Mouse (Mus musculus) kidney, embryonic 15.5 days (tissue): ENCODE measurements at regions not wholly inside any gene's neighbourhood (a gene's known extent, or its start where the extent isn't known, plus 50 kb on each side); places are given as distances from the start of the nearest gene placed in this dataset.

Source experiments
- ATAC-seq: fragments of 200-750 bp; cut with Nextera tagmentation; replicated peaks from 2 replicates; pipeline ENCODE4 v1.8.0; 2017; ENCODE audit warnings: moderate TSS enrichment; ENCODE audit not compliant: low FRiP score
- H3K27ac ChIP-seq: fragments of 300-500 bp; sonication (generic); 2 replicates; pipeline ENCODE4 v1.5.1; 2015; ENCODE audit warnings: mild to moderate bottlenecking, inconsistent platforms
- H3K27me3 ChIP-seq: fragments of 300-500 bp; sonication (generic); 2 replicates; pipeline ENCODE4 v1.6.1; 2015; ENCODE audit warnings: inconsistent platforms
- H3K36me3 ChIP-seq: fragments of 300-500 bp; sonication (generic); 2 replicates; pipeline ENCODE4 v1.6.1; 2015; ENCODE audit warnings: inconsistent platforms
- H3K4me1 ChIP-seq: fragments of 300-500 bp; sonication (generic); 2 replicates; pipeline ENCODE4 v1.6.1; 2015; ENCODE audit warnings: inconsistent platforms
- H3K4me2 ChIP-seq: fragments of 300-500 bp; sonication (generic); 2 replicates; pipeline ENCODE4 v1.6.1; 2015; ENCODE audit warnings: moderate library complexity, mild to moderate bottlenecking, inconsistent platforms
- H3K4me3 ChIP-seq: fragments of 300-500 bp; sonication (generic); replicated peaks from 2 replicates; pipeline ENCODE4 v1.5.1; 2015; ENCODE audit warnings: mild to moderate bottlenecking, inconsistent platforms
- H3K9ac ChIP-seq: fragments of 300-500 bp; sonication (generic); 2 replicates; pipeline ENCODE4 v1.6.1; 2015; ENCODE audit warnings: mild to moderate bottlenecking, inconsistent platforms
- H3K9me3 ChIP-seq: fragments of 300-500 bp; sonication (generic); replicated peaks from 2 replicates; pipeline ENCODE4 v1.6.1; 2016; ENCODE audit warnings: inconsistent platforms
- WGBS: fragments of 180-500 bp; shearing (Covaris S2); methylation state at CpG from one replicate; pipeline ENCODE4 v1.1.7; 2015; ENCODE audit warnings: mixed read lengths; 5-methylcytosine and 5-hydroxymethylcytosine counted together

DNA sequence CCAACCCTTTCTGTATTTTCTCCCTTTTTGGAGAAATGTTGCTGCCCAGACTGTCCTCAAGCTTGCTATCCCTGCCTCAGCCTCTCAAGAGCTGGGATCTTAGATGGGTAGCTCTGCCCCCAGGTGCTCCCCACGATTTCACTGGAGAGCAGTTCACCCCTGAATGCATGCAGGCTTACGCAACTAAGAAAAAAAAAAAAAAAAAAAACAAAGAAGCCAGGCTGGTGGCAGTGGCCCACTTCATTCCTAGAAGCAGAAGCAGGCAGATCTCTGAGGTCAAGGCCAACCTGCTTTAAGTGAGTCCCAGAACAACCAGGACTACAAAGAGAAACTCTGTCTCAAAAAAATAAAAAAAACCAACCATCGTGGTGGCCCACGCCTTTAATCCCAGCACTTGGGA is 51.2 kb upstream of the Fbxo11 start:
- Histone ChIP-seq H3K27me3 (no peaks in the 10 kb centered on the region), H3K36me3 (no peaks in the 10 kb centered on the region), H3K4me3 (no peak overlapping the region), H3K4me2 (no peak overlapping the region), H3K9me3 (no peaks in the 10 kb centered on the region), H3K27ac (no peak overlapping the region), H3K4me1 (0 out of 2 replicates have a peak, but pooled peaks cover 3% of the 10 kb centered on the region), H3K9ac (no peak overlapping the region)
- no peak for ATAC-seq
- WGBS = 95% methylated on average over 4 of the region's 4 CpGs

DNA sequence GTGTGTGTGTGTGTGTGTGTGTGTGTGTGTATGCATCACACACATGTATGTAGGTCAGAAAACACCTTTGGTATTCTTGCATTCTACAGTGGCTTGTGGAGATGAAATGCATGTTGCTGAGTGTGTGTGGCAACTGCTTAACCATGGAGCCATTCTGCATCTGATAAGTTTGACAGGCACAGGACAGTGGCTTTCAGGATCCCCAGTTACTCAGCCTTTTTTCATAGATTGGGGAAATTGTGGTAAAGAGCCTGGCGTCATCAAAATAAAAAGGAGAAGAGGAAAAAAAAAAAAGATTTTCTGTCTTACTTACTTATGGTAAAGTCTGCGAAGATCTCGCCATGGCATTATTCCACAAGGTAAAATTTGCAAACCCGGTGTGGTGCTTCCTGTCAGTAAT is 53.6 kb upstream of the Fbxo11 start:
- ATAC-seq = no peak
- Histone ChIP-seq H3K27ac (no peak overlapping the region), H3K4me3 (no peak overlapping the region), H3K27me3 (no peaks in the 10 kb centered on the region), H3K4me1 (no peaks in the 10 kb centered on the region), H3K9ac (no peak overlapping the region), H3K36me3 (no peaks in the 10 kb centered on the region), H3K4me2 (no peak overlapping the region), H3K9me3 (no peaks in the 10 kb centered on the region)
- WGBS = 91% methylated on average over 4 of the region's 4 CpGs

DNA sequence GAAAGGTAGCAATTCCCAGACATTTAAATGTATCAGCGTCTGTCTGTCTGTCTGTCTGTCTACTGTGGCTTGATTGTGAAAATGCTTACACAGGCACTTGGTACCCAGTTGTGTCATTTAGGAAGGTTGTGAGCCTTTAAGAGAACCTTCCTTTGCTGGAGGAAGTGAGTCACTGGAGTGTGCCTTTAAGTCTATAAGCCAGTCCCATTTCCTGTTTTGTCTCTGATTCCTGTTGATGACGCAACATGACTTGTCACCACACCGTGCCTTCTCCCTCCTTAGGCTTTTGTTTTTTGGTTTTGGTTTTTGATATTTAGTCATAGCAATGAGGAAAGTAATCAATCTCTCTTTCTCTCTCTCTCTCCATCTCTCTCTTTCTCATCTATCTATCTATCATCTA is 58.6 kb upstream of the Fbxo11 start:
- no peak overlapping the region for H3K4me3 ChIP-seq
- H3K4me2 ChIP-seq = no peak overlapping the region
- no peak for ATAC-seq
- no peak overlapping the region for H3K27ac ChIP-seq
- H3K36me3 ChIP-seq = no peaks in the 10 kb centered on the region
- no peaks in the 10 kb centered on the region for H3K9me3 ChIP-seq
- 92% methylated on average over 3 of the region's 3 CpGs for WGBS
- H3K9ac ChIP-seq = no peak overlapping the region
- no peaks in the 10 kb centered on the region for H3K27me3 ChIP-seq
- H3K4me1 ChIP-seq = no peaks in the 10 kb centered on the region

DNA sequence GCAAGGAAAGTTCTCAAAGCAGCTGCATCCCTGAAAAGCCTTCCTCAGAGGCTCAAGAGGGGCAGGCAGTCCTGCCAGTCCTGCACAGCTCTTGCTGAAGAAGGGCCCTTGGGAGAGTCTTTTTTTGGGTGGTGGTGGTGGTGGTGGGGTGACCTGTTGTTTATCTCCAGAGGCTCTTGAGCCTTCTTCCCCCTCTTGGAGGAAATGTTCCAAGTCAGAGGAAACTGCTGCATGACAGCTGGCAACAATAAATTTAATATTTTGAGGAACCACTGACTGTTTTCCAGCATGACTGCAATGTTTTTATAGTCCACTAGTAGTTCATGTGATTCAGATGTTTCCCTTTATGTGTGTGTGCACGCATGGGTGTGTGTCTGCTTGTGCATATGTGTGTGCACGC is 62.0 kb upstream of the Fbxo11 start:
- ATAC-seq = no peak
- Histone ChIP-seq H3K4me2 (no peak overlapping the region), H3K9me3 (no peaks in the 10 kb centered on the region), H3K4me1 (no peaks in the 10 kb centered on the region), H3K4me3 (no peak overlapping the region), H3K9ac (no peak overlapping the region), H3K36me3 (no peaks in the 10 kb centered on the region), H3K27ac (no peak overlapping the region), H3K27me3 (no peaks in the 10 kb centered on the region)
- 82% methylated on average over 2 of the region's 2 CpGs for WGBS

DNA sequence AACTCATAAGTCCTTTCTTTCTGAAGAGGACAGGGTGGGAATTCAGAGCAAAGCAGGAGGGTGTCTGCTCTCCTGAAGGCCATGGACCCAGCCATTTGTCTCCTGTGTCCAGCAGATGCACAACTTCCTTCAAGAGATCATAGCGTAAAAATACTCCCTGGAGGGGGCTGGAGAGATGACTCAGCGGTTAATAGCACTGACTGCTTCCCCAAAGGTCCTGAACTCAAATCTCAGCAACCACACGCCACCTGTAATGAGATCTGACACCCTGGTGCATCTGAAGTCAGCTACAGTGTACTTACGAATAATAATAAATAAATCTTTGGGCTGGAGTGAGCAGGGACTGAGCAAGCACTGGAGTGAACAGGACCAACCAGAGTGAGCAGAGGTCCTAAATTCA is 66.2 kb upstream of the Fbxo11 start:
- no peak for ATAC-seq
- Histone ChIP-seq H3K4me3 (no peak overlapping the region), H3K9me3 (no peaks in the 10 kb centered on the region), H3K4me1 (no peaks in the 10 kb centered on the region), H3K9ac (no peak overlapping the region), H3K27me3 (no peaks in the 10 kb centered on the region), H3K27ac (no peak overlapping the region), H3K36me3 (no peaks in the 10 kb centered on the region), H3K4me2 (no peak overlapping the region)
- WGBS = 29% methylated on average over 4 of the region's 4 CpGs

DNA sequence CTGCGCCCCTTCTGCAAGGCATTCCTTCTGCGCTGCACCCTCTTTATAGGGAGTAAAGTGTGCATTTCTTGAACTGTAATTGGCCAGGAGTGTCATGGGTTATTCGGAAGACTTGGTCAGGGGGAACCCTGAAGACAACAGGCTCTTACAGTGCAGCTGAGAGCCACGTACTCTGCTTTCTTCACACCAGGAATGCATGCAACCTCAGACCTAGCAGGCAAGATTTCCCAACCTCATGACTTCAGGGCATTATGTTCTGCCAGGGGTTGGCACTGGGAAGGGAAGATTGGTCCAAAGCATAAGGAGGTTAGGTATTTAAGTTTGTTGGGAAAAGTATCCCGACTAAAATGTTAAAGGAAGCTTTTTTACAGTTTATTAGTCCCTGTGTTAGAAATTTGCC is 66.9 kb upstream of the Fbxo11 start:
- no peaks in the 10 kb centered on the region for H3K27me3 ChIP-seq
- no peaks in the 10 kb centered on the region for H3K36me3 ChIP-seq
- H3K4me3 ChIP-seq = no peak overlapping the region
- H3K4me2 ChIP-seq = no peak overlapping the region
- H3K9me3 ChIP-seq = no peaks in the 10 kb centered on the region
- no peak overlapping the region for H3K9ac ChIP-seq
- H3K27ac ChIP-seq = no peak overlapping the region
- no peak for ATAC-seq
- WGBS = 91% methylated on average over 5 of the region's 5 CpGs
- H3K4me1 ChIP-seq = no peaks in the 10 kb centered on the region

DNA sequence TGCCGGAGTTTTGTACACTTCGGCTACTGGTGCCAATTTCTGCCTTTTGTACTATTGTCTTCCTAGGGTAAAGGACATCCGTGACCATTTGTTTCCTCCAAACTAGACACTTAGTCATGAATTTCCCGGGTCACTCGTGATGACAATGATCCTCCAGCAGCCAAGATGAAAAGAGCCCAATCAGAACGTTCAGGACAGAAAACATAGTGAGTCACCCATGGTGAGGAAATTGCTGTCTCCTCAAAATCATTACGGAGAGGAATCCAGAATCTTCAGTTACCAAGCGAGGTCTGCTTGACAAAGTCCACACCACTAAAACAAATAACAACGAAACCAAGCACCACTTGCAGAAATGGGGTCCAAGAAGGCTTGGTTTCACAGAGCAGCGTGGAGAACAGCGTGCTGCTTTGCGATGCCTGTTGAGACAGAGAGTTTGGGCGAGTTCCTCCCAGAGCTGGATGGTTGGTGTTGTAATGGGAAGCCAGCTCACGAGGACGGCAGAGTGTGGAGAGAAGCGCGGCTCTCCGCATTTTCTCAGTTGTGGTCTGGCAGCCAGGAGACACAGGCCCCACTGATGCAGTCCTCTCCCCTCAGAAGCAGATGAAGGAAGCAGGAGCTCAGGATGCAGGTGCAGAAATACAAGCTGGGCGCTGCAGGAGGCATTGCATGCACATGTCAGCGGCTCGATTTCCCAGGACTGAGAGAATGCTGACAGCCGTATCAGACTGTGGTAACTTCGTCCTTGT is 67.7 kb upstream of the Fbxo11 start:
- Histone ChIP-seq H3K27ac (no peak overlapping the region), H3K4me1 (no peaks in the 10 kb centered on the region), H3K4me3 (no peak overlapping the region), H3K9ac (no peak overlapping the region), H3K27me3 (no peaks in the 10 kb centered on the region), H3K4me2 (no peak overlapping the region), H3K36me3 (no peaks in the 10 kb centered on the region), H3K9me3 (no peaks in the 10 kb centered on the region)
- no peak for ATAC-seq
- 55% methylated on average over 23 of the region's 23 CpGs for WGBS

DNA sequence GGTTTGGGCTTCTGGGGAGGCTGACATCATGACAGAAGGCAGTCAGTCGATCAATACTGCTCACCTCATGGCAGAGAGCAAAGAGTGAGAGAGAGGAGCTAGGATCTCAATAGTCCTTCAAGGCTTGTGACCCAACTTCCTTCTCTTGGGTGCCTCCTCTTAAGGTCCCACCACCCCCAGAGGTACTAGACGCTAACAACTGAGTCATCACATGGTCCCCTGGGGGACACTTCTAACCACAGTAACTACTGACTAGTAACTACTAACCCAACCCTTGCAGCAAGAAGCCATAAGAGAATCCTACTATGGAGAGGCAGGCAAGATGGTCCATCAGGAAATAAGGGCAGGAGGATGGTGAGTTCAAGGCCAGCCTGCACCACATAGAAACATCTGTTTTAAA is 69.5 kb upstream of the Fbxo11 start:
- H3K9me3 ChIP-seq = no peaks in the 10 kb centered on the region
- H3K27me3 ChIP-seq = no peaks in the 10 kb centered on the region
- no peaks in the 10 kb centered on the region for H3K36me3 ChIP-seq
- no peak for ATAC-seq
- no peak overlapping the region for H3K4me2 ChIP-seq
- no peaks in the 10 kb centered on the region for H3K4me1 ChIP-seq
- H3K27ac ChIP-seq = no peak overlapping the region
- H3K9ac ChIP-seq = no peak overlapping the region
- H3K4me3 ChIP-seq = no peak overlapping the region
- WGBS = 95% methylated on average over 2 of the region's 2 CpGs

DNA sequence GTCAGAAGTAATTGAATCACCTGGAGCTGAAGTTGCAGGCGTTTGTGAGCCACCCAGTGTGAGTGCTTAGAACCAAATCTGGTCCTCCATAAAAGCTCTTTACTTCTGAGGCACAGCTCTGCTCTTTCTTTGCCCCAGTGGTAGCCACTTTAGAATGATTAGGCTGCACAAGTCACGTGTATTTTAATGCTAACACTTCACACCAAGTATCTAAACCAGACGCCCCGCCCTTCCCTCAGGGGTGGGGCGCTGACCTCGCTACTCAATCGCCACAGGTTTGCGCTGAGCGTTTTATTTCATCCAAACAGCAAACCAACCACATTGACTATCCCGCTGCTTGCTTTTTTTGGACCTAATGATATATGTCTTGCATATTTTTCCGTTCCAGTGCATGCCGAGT is 76.4 kb upstream of the Fbxo11 start:
- Histone ChIP-seq H3K4me1 (no peaks in the 10 kb centered on the region), H3K4me3 (0 out of 2 replicates have a peak overlapping the region, but pooled peaks have one; percentile 6), H3K27ac (no peak overlapping the region), H3K27me3 (no peaks in the 10 kb centered on the region), H3K9me3 (no peaks in the 10 kb centered on the region), H3K4me2 (peak overlapping the region; percentile 34; the same call in 1 of the 2 replicates), H3K36me3 (no peaks in the 10 kb centered on the region), H3K9ac (no peak overlapping the region)
- WGBS = 41% methylated on average over 12 of the region's 12 CpGs
- ATAC-seq = no peak

DNA sequence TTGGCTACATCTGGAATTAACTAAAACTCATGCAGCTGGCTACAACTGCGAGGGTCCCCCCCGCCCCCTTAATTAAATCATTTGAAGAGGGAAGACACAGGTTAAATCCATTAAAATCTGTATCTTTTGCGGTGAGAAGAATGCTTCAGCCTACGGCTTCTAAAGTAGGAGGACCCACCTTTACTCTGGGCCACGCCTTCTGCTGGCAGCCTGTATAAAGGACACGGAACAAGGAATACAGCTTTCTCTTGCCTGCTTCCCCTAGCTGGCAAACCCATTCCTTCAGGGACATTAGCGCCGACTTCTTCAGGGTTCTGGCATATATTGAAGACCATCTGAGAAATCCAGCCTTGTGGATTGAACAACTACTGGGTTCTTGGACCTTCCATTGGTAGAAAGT is 76.9 kb upstream of the Fbxo11 start:
- no peaks in the 10 kb centered on the region for H3K27me3 ChIP-seq
- H3K36me3 ChIP-seq = no peaks in the 10 kb centered on the region
- peak overlapping the region; percentile 34; the same call in 1 of the 2 replicates for H3K4me2 ChIP-seq
- H3K27ac ChIP-seq = no peak overlapping the region
- H3K4me1 ChIP-seq = no peaks in the 10 kb centered on the region
- no peak for ATAC-seq
- 0 out of 2 replicates have a peak overlapping the region, but pooled peaks have one; percentile 6 for H3K4me3 ChIP-seq
- no peaks in the 10 kb centered on the region for H3K9me3 ChIP-seq
- H3K9ac ChIP-seq = no peak overlapping the region
- WGBS = 53% methylated on average over 8 of the region's 8 CpGs

DNA sequence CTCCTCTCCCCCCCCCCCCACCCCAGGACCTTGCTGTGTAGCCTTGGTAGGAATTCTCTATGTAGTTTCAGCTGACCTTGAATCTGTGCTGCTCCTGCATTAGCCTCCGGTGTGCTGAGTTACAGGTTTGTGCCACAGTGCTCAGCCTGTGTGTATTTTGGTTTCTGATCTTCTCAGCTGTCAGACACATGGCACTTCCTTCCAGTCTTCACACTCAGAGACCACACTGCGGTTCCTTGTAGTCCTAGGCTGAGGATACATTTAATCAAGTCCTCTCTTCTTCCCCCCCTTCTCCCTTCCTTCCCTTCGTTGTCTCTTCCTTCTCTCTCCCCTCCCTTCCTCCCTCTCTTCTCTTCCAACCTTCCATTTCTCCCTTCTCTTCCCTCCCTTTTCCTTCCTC is 77.7 kb upstream of the Fbxo11 start:
- Histone ChIP-seq H3K9ac (no peak overlapping the region), H3K4me2 (no peak overlapping the region), H3K27me3 (no peaks in the 10 kb centered on the region), H3K9me3 (no peaks in the 10 kb centered on the region), H3K27ac (no peak overlapping the region), H3K4me3 (no peak overlapping the region), H3K36me3 (no peaks in the 10 kb centered on the region), H3K4me1 (no peaks in the 10 kb centered on the region)
- ATAC-seq = no peak
- WGBS = 85% methylated on average over 3 of the region's 3 CpGs

DNA sequence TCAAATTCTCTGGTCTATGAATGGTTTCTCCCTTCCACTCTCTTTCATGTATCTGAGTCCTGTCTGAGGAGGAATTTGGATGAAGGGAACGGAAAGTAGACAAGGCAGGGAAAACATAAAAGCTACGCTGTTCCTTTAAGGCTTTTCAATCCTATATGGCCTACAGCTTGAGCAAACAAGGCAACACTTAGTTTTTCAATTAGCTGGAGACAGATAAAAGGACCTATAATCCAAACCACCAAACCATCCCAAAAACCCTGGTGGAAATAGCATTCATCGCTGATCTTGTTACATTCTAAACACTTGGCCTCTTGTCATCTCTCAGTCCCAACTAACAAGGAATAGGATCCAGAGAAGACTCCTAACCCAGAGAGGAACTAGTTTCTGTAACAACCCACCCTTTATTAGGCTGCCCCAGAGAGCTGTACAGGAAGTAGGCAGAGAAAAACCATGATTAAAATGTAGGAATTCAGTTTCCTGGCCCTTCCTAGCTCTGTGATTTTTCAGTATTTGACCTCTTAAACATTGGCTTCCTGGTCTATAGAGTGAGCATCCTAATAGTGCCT is 78.4 kb upstream of the Fbxo11 start:
- no peaks in the 10 kb centered on the region for H3K27me3 ChIP-seq
- H3K9me3 ChIP-seq = no peaks in the 10 kb centered on the region
- ATAC-seq = no peak
- 86% methylated on average over 3 of the region's 3 CpGs for WGBS
- no peaks in the 10 kb centered on the region for H3K4me1 ChIP-seq
- H3K4me3 ChIP-seq = no peak overlapping the region
- no peak overlapping the region for H3K9ac ChIP-seq
- no peak overlapping the region for H3K27ac ChIP-seq
- H3K4me2 ChIP-seq = no peak overlapping the region
- no peaks in the 10 kb centered on the region for H3K36me3 ChIP-seq

DNA sequence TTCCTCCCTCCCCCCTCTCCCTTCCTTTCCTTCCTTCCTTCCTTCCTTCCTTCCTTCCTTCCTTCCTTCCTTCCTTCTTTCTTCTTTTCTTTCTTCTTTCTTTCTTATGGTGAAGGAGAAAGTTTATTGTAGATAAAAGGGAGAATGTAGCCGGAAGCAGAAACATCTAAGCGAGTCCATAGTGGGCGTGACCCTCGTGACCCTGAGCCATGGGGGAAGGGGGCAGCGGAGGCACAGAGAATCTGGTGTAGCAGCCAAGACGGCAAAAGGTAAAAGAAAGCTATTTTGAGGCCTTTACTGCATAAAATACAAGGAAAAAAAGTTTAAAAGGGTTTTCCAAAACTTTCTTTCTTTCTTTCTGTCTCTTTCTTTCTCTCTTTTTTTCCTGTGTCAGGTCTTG is 93.5 kb upstream of the Fbxo11 start:
- Histone ChIP-seq H3K9ac (no peak overlapping the region), H3K4me2 (no peak overlapping the region), H3K27me3 (no peaks in the 10 kb centered on the region), H3K4me3 (no peak overlapping the region), H3K4me1 (peaks cover 17% of the 10 kb centered on the region), H3K36me3 (no peaks in the 10 kb centered on the region), H3K27ac (no peak overlapping the region), H3K9me3 (no peaks in the 10 kb centered on the region)
- ATAC-seq = no peak
- WGBS = 22% methylated on average over 6 of the region's 6 CpGs
